Mouse (Mus musculus) frontal cortex, adult (tissue): ENCODE data around the gene Ube2r2.
A peak's percentile ranks its signal among the peaks of the same experiment; 100 is the strongest.

Experiments used
- ATAC-seq: cut with Nextera tagmentation; 2 replicates; pipeline ENCODE4 v1.9.2; 2017; ENCODE audit warnings: mild to moderate bottlenecking, moderate library complexity, mixed read lengths; ENCODE audit not compliant: low TSS enrichment

The Ube2r2 gene

DNA sequence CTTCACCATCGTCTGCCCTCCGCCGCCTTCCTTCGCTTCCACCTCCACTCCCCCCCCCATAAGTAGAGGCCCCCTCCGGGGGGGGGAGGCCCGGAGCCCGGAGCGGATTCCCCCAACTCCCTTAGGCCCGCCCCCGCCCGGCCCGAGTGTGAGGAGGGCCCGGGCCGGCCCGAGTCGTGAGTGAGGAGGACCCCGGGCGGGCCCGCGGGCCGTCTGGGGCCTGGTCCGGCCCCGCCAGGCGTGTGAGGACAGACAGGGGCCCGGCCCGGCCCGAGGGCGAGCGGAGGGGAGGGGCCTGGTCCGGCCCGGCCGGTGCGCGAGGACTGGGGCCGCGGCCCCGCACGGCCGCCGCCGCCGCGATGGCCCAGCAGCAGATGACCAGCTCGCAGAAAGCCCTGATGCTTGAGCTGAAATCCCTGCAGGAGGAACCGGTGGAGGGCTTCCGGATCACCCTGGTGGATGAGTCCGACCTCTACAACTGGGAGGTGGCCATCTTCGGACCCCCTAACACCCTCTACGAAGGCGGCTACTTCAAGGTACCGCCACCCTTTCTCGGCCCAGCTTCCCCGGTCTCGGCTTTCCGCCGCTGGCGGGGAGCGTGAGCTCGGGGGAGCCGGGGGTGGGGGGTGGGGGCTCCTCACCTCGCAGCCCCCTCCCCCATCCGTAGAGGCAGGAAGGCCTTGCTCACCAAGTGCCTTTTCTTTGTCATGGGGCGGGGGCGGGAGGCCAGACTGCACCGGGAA lies at the start of gene Ube2r2:
TSS of gene Ube2r2 (plus strand) at position 33 of the 743 bp plus-strand sequence.
- ATAC-seq: peak; percentile 38

GRCm38 (mm10) chr4:41086947-41087346 lies 48.6 kb upstream of the Ube2r2 start:
- ATAC-seq: no peak

- no peak for ATAC-seq
These were observed 47.9 kb upstream of the Ube2r2 start for GRCm38 (mm10) chr4:41087459-41088298.

GRCm38 (mm10) chr4:41089189-41089588 lies 46.4 kb upstream of the Ube2r2 start:
- ATAC-seq: no peak

DNA sequence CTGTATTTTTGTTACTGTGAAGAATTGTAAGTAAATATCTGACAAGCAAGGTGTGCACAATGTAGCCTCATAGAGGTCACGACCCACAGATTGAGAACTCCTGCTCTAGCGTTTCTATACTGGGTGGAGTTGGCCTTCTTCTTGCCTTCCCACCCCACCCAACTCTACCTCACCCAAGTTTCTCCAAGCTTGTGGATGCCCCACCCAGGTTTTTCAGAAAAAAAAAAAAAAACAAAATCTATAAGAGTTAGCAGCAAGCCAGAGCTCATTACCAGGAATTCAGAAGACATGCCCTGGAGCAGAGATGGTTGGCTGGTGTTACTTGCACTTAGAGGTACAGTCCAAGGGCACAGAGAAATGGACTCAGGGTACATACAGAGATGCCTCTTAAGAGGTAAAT lies 45.8 kb upstream of the Ube2r2 start:
- no peak for ATAC-seq

GRCm38 (mm10) chr4:41091391-41091790 lies 44.2 kb upstream of the Ube2r2 start:
- ATAC-seq: no peak

GRCm38 (mm10) chr4:41092958-41093357 lies 42.6 kb upstream of the Ube2r2 start:
- ATAC-seq: peak; percentile 78

GRCm38 (mm10) chr4:41094361-41094760 lies 41.2 kb upstream of the Ube2r2 start:
- ATAC-seq: no peak

GRCm38 (mm10) chr4:41096169-41096568 lies 39.4 kb upstream of the Ube2r2 start:
- no peak for ATAC-seq

- ATAC-seq: no peak
These were observed 38.7 kb upstream of the Ube2r2 start for GRCm38 (mm10) chr4:41096794-41097193.

GRCm38 (mm10) chr4:41097381-41097780 lies 38.2 kb upstream of the Ube2r2 start:
- ATAC-seq: no peak

- ATAC-seq: no peak
These were observed 37.5 kb upstream of the Ube2r2 start, which contains the start of gene Aqp3 for GRCm38 (mm10) chr4:41097871-41098576. Aqp3 (minus strand) TSS chr4:41098183.

- no peak for ATAC-seq
These were observed 37.0 kb upstream of the Ube2r2 start for GRCm38 (mm10) chr4:41098577-41098951.

DNA sequence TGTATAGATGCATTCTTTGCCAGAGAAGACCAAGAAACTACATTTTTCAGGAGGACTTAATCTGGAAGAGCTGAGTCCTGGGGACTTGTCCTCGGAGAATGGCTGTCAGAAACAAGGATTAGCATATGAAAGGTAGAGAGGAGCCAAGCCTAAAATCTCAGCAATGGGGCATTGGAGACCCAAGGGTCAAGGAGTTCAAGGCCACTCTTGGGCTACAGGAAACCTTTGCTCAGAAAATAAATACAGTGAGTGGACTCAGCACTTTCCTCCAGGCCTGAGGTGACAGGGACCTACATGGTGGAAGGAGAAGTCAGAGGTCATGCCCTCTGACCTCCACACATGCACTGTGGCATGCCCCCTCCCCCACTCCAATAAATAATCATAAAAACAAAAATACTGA lies 34.6 kb upstream of the Ube2r2 start:
- no peak for ATAC-seq

GRCm38 (mm10) chr4:41102901-41103300 lies 32.6 kb upstream of the Ube2r2 start:
- no peak for ATAC-seq

DNA sequence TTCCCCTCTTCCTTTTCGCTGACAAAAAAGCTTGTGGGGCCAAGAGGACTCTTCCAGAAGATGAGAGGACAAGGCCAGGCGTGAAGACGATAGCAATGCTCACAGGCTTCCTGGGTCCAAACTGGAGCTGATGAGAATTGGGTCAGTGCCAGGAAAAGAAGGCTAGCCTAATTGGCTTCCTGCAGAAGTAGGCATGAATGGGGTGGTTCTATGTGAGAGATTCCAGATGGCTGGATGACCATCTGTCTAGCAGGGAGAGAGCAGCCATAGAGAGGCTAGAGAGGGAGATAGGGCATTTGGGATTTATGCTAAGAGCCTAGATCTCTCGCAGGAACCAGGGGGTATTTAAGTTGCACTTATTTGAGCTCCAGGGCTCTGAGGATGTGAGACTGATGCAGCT lies 28.1 kb upstream of the Ube2r2 start:
- ATAC-seq: no peak

DNA sequence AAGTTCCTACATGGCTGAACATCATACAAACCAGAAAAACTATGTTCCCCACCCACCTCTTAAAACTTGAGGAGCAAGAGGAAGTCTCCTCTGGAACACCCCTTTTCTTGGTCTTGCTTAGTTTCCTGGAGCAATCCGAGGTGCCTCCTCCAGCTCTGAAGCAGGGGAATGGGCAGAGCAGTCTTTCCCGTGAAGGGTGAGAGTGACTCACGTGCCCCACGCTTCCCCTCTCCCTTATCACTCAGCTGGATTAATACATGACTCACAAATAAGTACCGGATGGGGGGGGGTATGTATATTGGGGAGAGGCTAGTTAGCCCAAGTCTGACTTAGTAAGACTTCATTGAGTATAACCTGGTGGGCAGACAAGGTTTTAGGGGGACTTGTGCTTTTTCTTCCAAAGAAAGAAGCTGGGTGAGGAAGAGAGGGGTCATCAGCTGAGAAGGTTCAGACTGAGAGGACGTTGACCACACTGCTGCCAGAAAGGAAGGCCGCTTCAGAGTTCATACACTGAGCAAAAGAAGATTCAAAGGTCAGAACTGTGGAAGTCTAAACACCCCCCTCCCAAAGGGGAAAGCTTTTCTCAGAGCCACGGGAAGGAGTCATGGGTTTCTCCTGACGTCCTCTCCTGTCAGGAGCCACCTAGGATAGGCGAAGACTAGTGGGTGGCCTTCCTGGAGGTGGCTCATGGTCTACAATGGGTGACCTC lies 26.7 kb upstream of the Ube2r2 start:
- no peak for ATAC-seq

- no peak for ATAC-seq
These were observed 21.0 kb upstream of the Ube2r2 start for GRCm38 (mm10) chr4:41114358-41115070.

DNA sequence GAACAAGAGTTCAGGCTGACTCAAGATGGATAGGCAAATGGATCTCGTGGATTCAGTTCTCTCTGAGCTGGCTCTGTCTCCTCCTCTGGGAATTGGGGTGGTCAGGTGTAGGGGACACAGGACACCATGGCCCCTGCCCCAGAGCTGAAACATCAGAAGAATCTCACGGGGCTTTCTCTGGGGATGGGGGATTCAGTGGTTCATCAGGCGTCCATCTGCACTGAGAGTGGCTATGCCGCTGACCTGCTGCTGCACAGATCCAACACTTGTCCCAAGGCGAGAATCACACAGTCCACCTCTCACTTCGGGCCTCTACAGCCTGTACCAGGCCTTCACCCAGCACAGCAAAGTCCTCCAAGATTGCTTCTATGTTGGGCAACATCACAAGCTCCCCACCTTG lies 20.5 kb upstream of the Ube2r2 start:
- no peak for ATAC-seq

DNA sequence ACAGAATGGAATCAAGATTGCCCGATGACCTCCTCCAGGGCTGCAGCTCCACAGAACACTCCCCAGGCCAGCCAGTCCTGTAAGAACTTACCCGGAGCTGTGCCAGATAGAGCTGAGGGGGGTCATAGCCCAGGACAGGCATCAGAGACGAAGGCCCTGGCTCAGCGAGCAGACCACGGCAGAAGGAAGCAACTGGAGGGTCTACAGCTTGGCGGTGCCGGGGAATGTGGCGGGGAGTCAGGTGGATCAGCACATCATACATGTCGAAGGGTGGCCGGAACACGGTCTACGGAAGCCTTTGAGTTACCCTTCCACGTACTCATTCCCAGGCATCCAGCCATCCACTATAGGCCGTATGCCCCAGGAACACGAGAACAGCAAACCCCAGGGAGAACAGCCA lies 19.8 kb upstream of the Ube2r2 start:
- no peak for ATAC-seq

DNA sequence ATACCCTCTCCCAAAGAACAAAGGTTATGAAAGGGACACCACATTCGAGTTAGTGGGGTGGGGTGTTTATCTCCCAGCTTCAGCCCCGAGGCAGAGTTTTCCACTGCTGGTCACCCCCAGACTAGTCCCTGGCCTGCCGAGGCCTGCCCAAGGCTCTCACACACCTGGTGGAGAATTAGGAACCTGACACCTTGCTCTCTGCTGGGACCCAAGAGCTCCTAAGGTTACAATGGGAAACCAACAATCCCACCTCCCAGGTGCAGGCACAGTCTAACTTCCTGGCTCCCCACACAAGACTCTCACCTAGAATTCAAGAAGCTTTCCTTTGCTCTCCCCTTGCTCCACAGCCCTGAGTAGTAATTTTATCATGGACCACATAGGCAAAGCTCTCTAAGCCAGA lies 18.7 kb upstream of the Ube2r2 start:
- ATAC-seq: no peak
